Mouse (Mus musculus): ENCODE measurements around the gene Nsun2.
"Not testable (repeated sequence)": the region's sequence is repeated elsewhere in the genome, so short reads cannot be mapped to it uniquely, and the experiment has no call there.

Nsun2 gene

GRCm38 (mm10) chr13:69553024-69553423 lies 19.5 kb downstream of the Nsun2 start:
- DNase-seq (ENCODE audit: low read depth, low spot score) = no peak

GRCm38 (mm10) chr13:69554255-69554654 lies 20.7 kb downstream of the Nsun2 start:
- DNase-seq (ENCODE audit: low read depth, low spot score) = no peak

- no peak for DNase-seq (ENCODE audit: low read depth, low spot score)
Observed at GRCm38 (mm10) chr13:69555045-69555444, 21.5 kb downstream of the Nsun2 start.

GRCm38 (mm10) chr13:69555957-69556482 lies 22.5 kb downstream of the Nsun2 start:
- no peak for DNase-seq (ENCODE audit: low read depth, low spot score)

- DNase-seq (ENCODE audit: low read depth, low spot score) = no peak
Observed at GRCm38 (mm10) chr13:69556728-69557127, 23.2 kb downstream of the Nsun2 start.

GRCm38 (mm10) chr13:69558098-69558660 lies 24.6 kb downstream of the Nsun2 start:
- no peak for DNase-seq (ENCODE audit: low read depth, low spot score)

- DNase-seq (ENCODE audit: low read depth, low spot score) = peak; percentile 50
Observed at GRCm38 (mm10) chr13:69559291-69559961, 25.9 kb downstream of the Nsun2 start.

GRCm38 (mm10) chr13:69562004-69562403 lies 28.5 kb downstream of the Nsun2 start:
- DNase-seq (ENCODE audit: low read depth, low spot score) = peak; percentile 51

GRCm38 (mm10) chr13:69562654-69563574 lies 29.4 kb downstream of the Nsun2 start:
- no peak for DNase-seq (ENCODE audit: low read depth, low spot score)

GRCm38 (mm10) chr13:69563905-69564304 lies 30.4 kb downstream of the Nsun2 start:
- no peak for DNase-seq (ENCODE audit: low read depth, low spot score)

- no peak for DNase-seq (ENCODE audit: low read depth, low spot score)
Observed at GRCm38 (mm10) chr13:69564573-69564972, 31.0 kb downstream of the Nsun2 start.

GRCm38 (mm10) chr13:69565401-69565800 lies 31.9 kb downstream of the Nsun2 start:
- DNase-seq (ENCODE audit: low read depth, low spot score) = not testable (repeated sequence)

GRCm38 (mm10) chr13:69569201-69569600 lies 35.7 kb downstream of the Nsun2 start:
- no peak for DNase-seq (ENCODE audit: low read depth, low spot score)

- DNase-seq (ENCODE audit: low read depth, low spot score) = no peak
Observed at GRCm38 (mm10) chr13:69572594-69572993, 39.0 kb downstream of the Nsun2 start.

GRCm38 (mm10) chr13:69576676-69577075 lies 43.1 kb downstream of the Nsun2 start:
- DNase-seq (ENCODE audit: low read depth, low spot score) = no peak

- no peak for DNase-seq (ENCODE audit: low read depth, low spot score)
Observed at GRCm38 (mm10) chr13:69577181-69577834, 43.8 kb downstream of the Nsun2 start.

GRCm38 (mm10) chr13:69582411-69582810 lies 48.9 kb downstream of the Nsun2 start:
- DNase-seq (ENCODE audit: low read depth, low spot score) = no peak

GRCm38 (mm10) chr13:69583591-69583990 lies 50.0 kb downstream of the Nsun2 start:
- no peak for DNase-seq (ENCODE audit: low read depth, low spot score)

- no peak for DNase-seq (ENCODE audit: low read depth, low spot score)
Observed at GRCm38 (mm10) chr13:69585828-69586227, 52.3 kb downstream of the Nsun2 start.

GRCm38 (mm10) chr13:69586337-69586736 lies 52.8 kb downstream of the Nsun2 start:
- no peak for DNase-seq (ENCODE audit: low read depth, low spot score)

GRCm38 (mm10) chr13:69587849-69588248 lies 54.3 kb downstream of the Nsun2 start:
- DNase-seq (ENCODE audit: low read depth, low spot score) = no peak

GRCm38 (mm10) chr13:69588263-69588662 lies 54.7 kb downstream of the Nsun2 start:
- no peak for DNase-seq (ENCODE audit: low read depth, low spot score)
